Comparison of ENCODE assay signal across 17 mouse cellular contexts in genomic region chr5:133389896-133390295, GRCm38 (mm10).
"Had no signal": no experiment of that assay in that cellular context is flagged by ENCODE, and none has a peak within 500 bp of the region (broad histone marks: within the 10 kb centered on the region; RNA-seq: fewer than 3 reads in every experiment).

No protein-coding gene starts in this region.

- H3K4me2 ChIP-seq: lung, embryonic 14.5 days; midbrain, embryonic 12.5 days; neural tube, embryonic 13.5 days; neural tube, embryonic 15.5 days had no signal

- H3K4me3 ChIP-seq: midbrain, embryonic 10.5 days; midbrain, embryonic 12.5 days; myocyte; neural tube, embryonic 13.5 days; neural tube, embryonic 15.5 days had no signal

- DNase-seq: lung, embryonic 14.5 days; lung, postnatal 10 days; lung, postnatal 4 days; retina, postnatal 1 day; right cerebral cortex, adult 18-20 months; right cerebral cortex, postnatal 25 days; right cerebral cortex, postnatal 4 days; spleen, adult 18-20 months; thymus, adult 18-20 months; thymus, postnatal 14 days; thymus, postnatal 36 days had no signal

- H3K36me3 ChIP-seq: midbrain, embryonic 10.5 days; midbrain, embryonic 12.5 days; neural tube, embryonic 13.5 days; neural tube, embryonic 15.5 days had no signal

- H3K27ac ChIP-seq: midbrain, embryonic 10.5 days; midbrain, embryonic 12.5 days; neural tube, embryonic 13.5 days; neural tube, embryonic 15.5 days had no signal

- H3K27me3 ChIP-seq: midbrain, embryonic 12.5 days; neural tube, embryonic 13.5 days; neural tube, embryonic 15.5 days had no signal

- ATAC-seq: midbrain, embryonic 16.5 days had no signal

- H3K9ac ChIP-seq: lung, embryonic 14.5 days; midbrain, embryonic 12.5 days; neural tube, embryonic 13.5 days; neural tube, embryonic 15.5 days had no signal

- H3K9me3 ChIP-seq: neural tube, embryonic 15.5 days had no signal
